In genomic region chr2:84714811-84715561, GRCm38 (mm10) we compare ENCODE assay signal across 8 mouse cellular contexts. TPM values are rescaled to one million over a fixed set of nuclear protein-coding genes. Genes with fewer than 3 reads are reported as not detected.
A peak's percentile ranks its signal among the peaks of the same experiment; 100 is the strongest.
DNase-seq lines count a peak whose midpoint lies in the region; ATAC-seq lines count a peak whose summit lies in the region.

Gene Zdhhc5 (minus strand): TSS chr2:84715180.

- peak; percentile 98 for DNase-seq in adipocyte (ENCODE audit: low spot score)
- peak; percentile 99 for DNase-seq in embryo, embryonic 10 days (ENCODE audit: low spot score)
- peak; percentile 99 for DNase-seq in gastrocnemius, postnatal 10 days
- peak; percentile 99 for DNase-seq in induced T-regulatory cell, adult 2 months (ENCODE audit: low read depth)
- peak; percentile 94 to 98 for DNase-seq in left cerebral cortex, adult 9 months (ENCODE audit: low spot score in 2 of 2)
- DNase-seq in right cerebral cortex, postnatal 14 days = peak; percentile 99
- peak; percentile 98 for DNase-seq in urinary bladder, postnatal 36 days (ENCODE audit: low spot score in 2 of 2)

- ATAC-seq in megakaryocyte progenitor cell, adult 5-6 weeks (replicated peaks; ENCODE audit: poor library complexity) = peak; percentile 80

RNA-seq across cellular contexts. Expression of gene Zdhhc5, which starts in this region (rescaled TPM):
- total RNA-seq in gastrocnemius, postnatal 10 days (2021) = 10 to 100 TPM; 42.7 to 47.9 TPM
- 44.0 and 46.1 TPM in 2 replicates for total RNA-seq in megakaryocyte progenitor cell, adult 5-6 weeks (2015)
- total RNA-seq in megakaryocyte progenitor cell, adult 5-6 weeks (2017) = 29.1 and 30.6 TPM in 2 replicates

Comparison
In these comparisons a context has a peak if more than half of its experiments do, and no peak if none do; other contexts are left out.
1. Peak in every context shown above with its lines: DNase-seq and ATAC-seq.